Mouse (Mus musculus) hindbrain, embryonic 11.5 days (tissue): ENCODE data around the gene Il21r. TPM values are rescaled to one million over a fixed set of nuclear protein-coding genes. Genes with fewer than 3 reads are reported as not detected.

Source experiments
- ATAC-seq: fragments of 200-750 bp; cut with Nextera tagmentation; 2 replicates; pipeline ENCODE4 v1.8.0; 2017; ENCODE audit warnings: mild to moderate bottlenecking, moderate TSS enrichment, moderate library complexity; ENCODE audit not compliant: low FRiP score
- DNase-seq: peaks from one replicate; pipeline ENCODE4 v3.0.0-alpha.2; 2015; ENCODE audit warnings: low spot score
- H3K27ac ChIP-seq: fragments of 300-500 bp; sonication (generic); 2 replicates; pipeline ENCODE4 v1.5.1; 2014; ENCODE audit warnings: mild to moderate bottlenecking, low read depth, low read length
- H3K27me3 ChIP-seq: fragments of 300-500 bp; sonication (generic); 2 replicates; pipeline ENCODE4 v1.6.1; 2014; ENCODE audit warnings: mild to moderate bottlenecking, low read length, moderate library complexity, mixed read lengths; ENCODE audit not compliant: control insufficient read depth, insufficient read depth
- H3K36me3 ChIP-seq: fragments of 300-500 bp; sonication (generic); 2 replicates; pipeline ENCODE4 v1.6.1; 2014; ENCODE audit warnings: mild to moderate bottlenecking, low read length, moderate library complexity, mixed read lengths; ENCODE audit not compliant: control insufficient read depth, insufficient read depth
- H3K4me1 ChIP-seq: fragments of 300-500 bp; sonication (generic); replicated peaks from 2 replicates; pipeline ENCODE4 v1.6.1; 2014; ENCODE audit warnings: low read length, mixed read lengths; ENCODE audit not compliant: control insufficient read depth, insufficient read depth
- H3K4me2 ChIP-seq: fragments of 300-500 bp; sonication (generic); replicated peaks from 2 replicates; pipeline ENCODE4 v1.6.1; 2014; ENCODE audit warnings: mild to moderate bottlenecking, low read depth, low read length
- H3K4me3 ChIP-seq: fragments of 300-500 bp; sonication (generic); 2 replicates; pipeline ENCODE4 v1.5.1; 2014; ENCODE audit warnings: low read depth, low read length
- H3K9ac ChIP-seq: fragments of 300-500 bp; sonication (generic); 2 replicates; pipeline ENCODE4 v1.6.1; 2014; ENCODE audit warnings: low read depth, low read length
- H3K9me3 ChIP-seq: fragments of 300-500 bp; sonication (generic); 2 replicates; pipeline ENCODE4 v1.6.1; 2016; ENCODE audit warnings: low read length; ENCODE audit not compliant: control insufficient read depth
- WGBS: fragments of 180-500 bp; shearing (Covaris S2); extraction: QIAGEN DNeasy Blood & Tissue Kit; methylation state at CpG from one replicate; pipeline ENCODE4 v1.1.7; 2014; 5-methylcytosine and 5-hydroxymethylcytosine counted together
- polyA plus RNA-seq: library from polyadenylated mRNA; unstranded; fragments of >200 nt; fragmentation: Nextera tagmentation; extraction: Ambion mirVana; gene quantifications from 2 replicates; pipeline ENCODE4 v1.2.1, GENCODE M21; 2014

Gene Il21r
- polyA plus RNA-seq, 1 experiment from 2014 or later, result 0.09 TPM

DNA sequence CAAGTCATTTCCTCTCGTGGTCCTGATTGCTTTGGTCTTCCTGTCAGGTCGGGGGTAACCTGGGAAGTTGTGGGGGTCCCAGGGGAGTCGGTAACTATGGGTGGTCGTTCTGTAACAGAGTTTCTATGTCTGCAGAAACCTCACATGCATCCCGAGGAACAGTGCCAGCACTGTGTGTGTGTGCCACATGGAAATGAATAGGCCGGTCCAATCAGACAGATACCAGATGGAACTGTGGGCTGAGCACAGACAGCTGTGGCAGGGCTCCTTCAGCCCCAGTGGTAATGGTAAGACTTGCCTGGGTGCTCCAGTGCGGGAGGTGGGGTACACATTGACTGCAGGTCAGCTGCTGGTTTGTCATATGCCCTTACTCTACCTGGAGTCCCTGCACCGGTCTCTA is 34.3 kb upstream of the Il21r start:
- Histone ChIP-seq H3K9me3 (no peaks in the 10 kb centered on the region), H3K27ac (no peak overlapping the region), H3K4me1 (no peaks in the 10 kb centered on the region), H3K36me3 (no peaks in the 10 kb centered on the region), H3K27me3 (no peaks in the 10 kb centered on the region), H3K4me2 (no peak overlapping the region), H3K4me3 (no peak overlapping the region), H3K9ac (no peak overlapping the region)
- DNase-seq (no peak), ATAC-seq (no peak)
- WGBS, result 92% methylated on average over 8 of the region's 8 CpGs

DNA sequence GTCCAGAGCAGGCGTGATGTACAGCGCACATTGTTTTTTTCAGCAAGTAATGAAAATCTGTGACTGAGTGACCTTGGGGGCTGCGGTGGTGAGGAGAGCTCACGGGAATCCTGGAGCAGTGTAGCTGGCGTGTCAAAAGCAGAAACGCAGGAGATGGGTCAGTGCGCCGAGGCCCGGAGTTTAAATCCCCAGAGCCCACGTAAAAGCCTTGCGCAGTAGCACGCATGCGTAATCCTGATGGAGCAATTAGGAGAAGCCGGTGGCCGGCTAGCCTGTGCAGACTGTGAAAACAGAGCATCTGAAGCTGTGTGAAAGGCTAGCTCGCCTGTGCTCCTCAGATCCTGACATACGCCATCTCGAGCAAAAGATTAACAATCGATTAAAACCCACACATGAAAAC is 31.3 kb upstream of the Il21r start:
- Histone ChIP-seq H3K4me1 (no peaks in the 10 kb centered on the region), H3K27me3 (no peaks in the 10 kb centered on the region), H3K36me3 (no peaks in the 10 kb centered on the region), H3K9me3 (no peaks in the 10 kb centered on the region), H3K4me2 (no peak overlapping the region), H3K9ac (no peak overlapping the region), H3K27ac (no peak overlapping the region), H3K4me3 (no peak overlapping the region)
- WGBS, result 75% methylated on average over 19 of the region's 19 CpGs
- ATAC-seq (peak; percentile 36), DNase-seq (no peak)

DNA sequence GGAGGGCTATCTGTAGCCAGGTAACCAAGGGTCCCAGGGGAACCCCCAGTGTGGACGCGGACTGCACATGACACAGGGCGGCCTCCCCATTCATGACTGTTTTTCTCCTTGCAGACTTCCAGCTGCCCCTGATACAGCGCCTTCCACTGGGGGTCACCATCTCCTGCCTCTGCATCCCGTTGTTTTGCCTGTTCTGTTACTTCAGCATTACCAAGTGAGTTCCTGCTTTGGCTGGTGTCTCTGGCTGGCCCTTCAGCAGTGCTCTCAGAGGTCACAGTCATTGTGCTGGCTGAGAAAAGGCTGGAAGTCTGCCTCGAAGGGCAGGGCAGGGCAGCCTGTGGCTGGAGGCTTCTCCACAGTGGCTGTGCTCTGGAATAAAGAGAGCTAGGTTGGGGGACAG is 30.5 kb upstream of the Il21r start:
- 73% methylated on average over 6 of the region's 6 CpGs for WGBS
- ATAC-seq, result no peak
- Histone ChIP-seq H3K4me2 (no peak overlapping the region), H3K27ac (no peak overlapping the region), H3K27me3 (no peaks in the 10 kb centered on the region), H3K9me3 (no peaks in the 10 kb centered on the region), H3K9ac (no peak overlapping the region), H3K4me3 (no peak overlapping the region), H3K36me3 (no peaks in the 10 kb centered on the region), H3K4me1 (no peaks in the 10 kb centered on the region)
- no peak for DNase-seq

DNA sequence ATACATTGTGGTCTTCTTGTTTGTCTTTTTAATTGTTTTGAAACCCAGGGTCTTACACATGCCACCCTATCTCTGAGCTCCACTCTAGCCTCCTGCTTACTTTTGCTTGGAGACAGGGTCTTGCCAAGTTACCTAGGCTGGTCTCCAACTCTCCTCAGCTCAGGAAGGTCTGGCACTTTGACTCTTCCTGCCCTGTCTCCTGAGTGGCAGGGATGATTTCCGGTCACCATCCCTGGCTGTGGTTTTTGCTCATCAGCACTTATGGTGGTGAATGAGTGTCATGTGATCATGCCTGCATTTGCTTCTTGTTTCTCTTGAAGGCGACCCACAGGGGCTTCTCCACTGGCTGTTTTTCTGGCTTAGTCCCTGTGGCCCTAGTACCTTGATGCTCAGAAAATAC is 29.4 kb upstream of the Il21r start:
- H3K9me3 ChIP-seq, result no peaks in the 10 kb centered on the region
- 78% methylated on average over 2 of the region's 2 CpGs for WGBS
- no peak for ATAC-seq

DNA sequence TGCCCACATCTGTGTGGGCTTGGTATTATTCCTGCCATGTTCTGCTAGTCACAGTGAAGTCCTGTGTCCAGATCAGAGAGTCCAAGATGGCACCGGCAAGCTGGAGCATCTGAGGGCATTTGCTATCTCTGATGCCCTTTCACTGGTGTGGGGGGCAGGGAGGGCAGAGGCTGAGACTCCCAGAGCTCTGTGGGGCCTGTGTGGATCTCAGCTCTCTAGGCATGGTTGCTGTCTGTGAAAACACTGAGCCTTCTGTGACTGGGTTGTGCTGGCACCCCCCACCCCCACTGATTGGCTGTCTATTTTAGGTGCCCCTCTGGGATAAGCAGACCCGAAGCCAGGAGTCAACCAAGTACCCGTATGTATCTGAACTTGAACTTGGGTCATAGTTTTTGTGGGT is 28.4 kb upstream of the Il21r start:
- Histone ChIP-seq H3K27ac (no peak overlapping the region), H3K27me3 (no peaks in the 10 kb centered on the region), H3K9ac (no peak overlapping the region), H3K4me2 (no peak overlapping the region), H3K4me1 (no peaks in the 10 kb centered on the region), H3K9me3 (no peaks in the 10 kb centered on the region), H3K4me3 (no peak overlapping the region), H3K36me3 (no peaks in the 10 kb centered on the region)
- no peak for ATAC-seq
- DNase-seq, result no peak
- WGBS, result 91% methylated on average over 3 of the region's 3 CpGs

More for the DNA sequence above, 29.4 kb upstream of the Il21r start:
- Histone ChIP-seq H3K27me3 (no peaks in the 10 kb centered on the region), H3K4me3 (no peak overlapping the region), H3K4me2 (no peak overlapping the region), H3K27ac (no peak overlapping the region), H3K36me3 (no peaks in the 10 kb centered on the region), H3K9ac (no peak overlapping the region), H3K4me1 (no peaks in the 10 kb centered on the region)
- no peak for DNase-seq

DNA sequence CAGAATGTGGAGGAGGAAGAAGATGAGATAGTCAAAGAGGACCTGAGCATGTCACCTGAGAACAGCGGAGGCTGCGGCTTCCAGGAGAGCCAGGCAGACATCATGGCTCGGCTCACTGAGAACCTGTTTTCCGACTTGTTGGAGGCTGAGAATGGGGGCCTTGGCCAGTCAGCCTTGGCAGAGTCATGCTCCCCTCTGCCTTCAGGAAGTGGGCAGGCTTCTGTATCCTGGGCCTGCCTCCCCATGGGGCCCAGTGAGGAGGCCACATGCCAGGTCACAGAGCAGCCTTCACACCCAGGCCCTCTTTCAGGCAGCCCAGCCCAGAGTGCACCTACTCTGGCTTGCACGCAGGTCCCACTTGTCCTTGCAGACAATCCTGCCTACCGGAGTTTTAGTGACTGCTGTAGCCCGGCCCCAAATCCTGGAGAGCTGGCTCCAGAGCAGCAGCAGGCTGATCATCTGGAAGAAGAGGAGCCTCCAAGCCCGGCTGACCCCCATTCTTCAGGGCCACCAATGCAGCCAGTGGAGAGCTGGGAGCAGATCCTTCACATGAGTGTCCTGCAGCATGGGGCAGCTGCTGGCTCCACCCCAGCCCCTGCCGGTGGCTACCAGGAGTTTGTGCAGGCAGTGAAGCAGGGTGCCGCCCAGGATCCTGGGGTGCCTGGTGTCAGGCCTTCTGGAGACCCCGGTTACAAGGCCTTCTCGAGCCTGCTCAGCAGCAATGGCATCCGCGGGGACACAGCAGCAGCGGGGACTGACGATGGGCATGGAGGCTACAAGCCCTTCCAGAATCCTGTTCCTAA is 27.3 kb upstream of the Il21r start:
- H3K9me3 ChIP-seq, result no peaks in the 10 kb centered on the region
- H3K4me1 ChIP-seq, result no peaks in the 10 kb centered on the region
- no peaks in the 10 kb centered on the region for H3K27me3 ChIP-seq
- WGBS, result 82% methylated on average over 16 of the region's 16 CpGs
- no peak overlapping the region for H3K4me2 ChIP-seq
- no peak for DNase-seq
- no peak overlapping the region for H3K4me3 ChIP-seq
- H3K9ac ChIP-seq, result no peak overlapping the region
- no peaks in the 10 kb centered on the region for H3K36me3 ChIP-seq
- H3K27ac ChIP-seq, result no peak overlapping the region
- ATAC-seq, result no peak

DNA sequence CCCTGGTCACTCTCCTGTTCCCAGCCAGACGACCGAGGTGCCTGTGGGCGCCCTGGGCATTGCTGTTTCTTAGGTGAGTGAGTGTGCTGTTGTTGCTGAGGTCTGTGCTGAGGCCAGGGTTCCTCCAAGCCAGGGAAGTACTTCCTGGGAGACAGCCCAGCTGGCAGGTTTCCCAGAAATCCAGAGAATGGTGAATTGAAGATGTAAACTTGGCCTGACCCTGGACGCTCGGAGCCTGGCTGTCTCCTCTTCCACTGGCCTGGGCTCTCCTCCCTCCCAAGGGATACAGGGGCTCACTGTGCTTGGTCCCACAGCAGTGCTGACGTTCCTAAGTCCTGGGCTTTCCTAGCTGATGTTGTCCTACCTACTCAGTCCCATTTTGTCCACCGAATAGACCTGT is 26.2 kb upstream of the Il21r start:
- Histone ChIP-seq H3K4me2 (no peak overlapping the region), H3K27ac (no peak overlapping the region), H3K4me3 (no peak overlapping the region), H3K27me3 (0 out of 2 replicates have a peak, but pooled peaks cover 2% of the 10 kb centered on the region), H3K36me3 (no peaks in the 10 kb centered on the region), H3K9ac (no peak overlapping the region), H3K4me1 (no peaks in the 10 kb centered on the region), H3K9me3 (no peaks in the 10 kb centered on the region)
- ATAC-seq, result no peak
- 84% methylated on average over 7 of the region's 7 CpGs for WGBS
- no peak for DNase-seq

DNA sequence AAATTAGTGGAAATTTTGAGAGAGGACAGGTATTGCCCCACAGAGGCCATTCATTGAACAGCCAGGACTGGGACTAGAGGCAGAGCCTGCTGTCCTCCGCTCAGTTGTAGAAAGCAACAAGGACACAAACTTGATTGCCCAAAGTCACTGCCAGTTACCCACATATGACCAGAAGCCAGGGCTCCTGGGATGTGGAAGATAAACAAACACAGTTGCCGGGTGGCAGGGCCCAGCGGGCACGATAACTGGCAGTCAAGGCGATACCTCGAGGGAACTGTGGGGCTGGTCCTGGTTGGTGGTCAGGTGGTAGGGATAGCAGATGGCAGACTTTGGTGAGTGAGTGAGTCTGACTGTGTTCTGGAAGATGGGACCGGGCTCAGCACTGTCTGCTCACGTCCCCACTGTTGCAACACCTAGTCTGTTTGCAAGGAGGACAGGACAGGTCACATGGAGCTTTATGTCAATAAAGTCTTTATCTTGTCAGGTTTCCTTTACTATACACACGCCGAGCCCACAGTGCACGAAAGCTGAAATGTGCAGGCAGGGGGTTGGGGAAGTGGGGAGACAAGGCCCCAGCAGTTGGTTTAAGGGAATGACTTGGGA is 25.6 kb upstream of the Il21r start:
- no peak overlapping the region for H3K4me2 ChIP-seq
- H3K27ac ChIP-seq, result no peak overlapping the region
- 0 out of 2 replicates have a peak, but pooled peaks cover 2% of the 10 kb centered on the region for H3K27me3 ChIP-seq
- no peaks in the 10 kb centered on the region for H3K4me1 ChIP-seq
- H3K9ac ChIP-seq, result no peak overlapping the region
- DNase-seq, result no peak
- no peak for ATAC-seq
- no peaks in the 10 kb centered on the region for H3K36me3 ChIP-seq
- 86% methylated on average over 11 of the region's 11 CpGs for WGBS
- H3K9me3 ChIP-seq, result no peaks in the 10 kb centered on the region
- no peak overlapping the region for H3K4me3 ChIP-seq

DNA sequence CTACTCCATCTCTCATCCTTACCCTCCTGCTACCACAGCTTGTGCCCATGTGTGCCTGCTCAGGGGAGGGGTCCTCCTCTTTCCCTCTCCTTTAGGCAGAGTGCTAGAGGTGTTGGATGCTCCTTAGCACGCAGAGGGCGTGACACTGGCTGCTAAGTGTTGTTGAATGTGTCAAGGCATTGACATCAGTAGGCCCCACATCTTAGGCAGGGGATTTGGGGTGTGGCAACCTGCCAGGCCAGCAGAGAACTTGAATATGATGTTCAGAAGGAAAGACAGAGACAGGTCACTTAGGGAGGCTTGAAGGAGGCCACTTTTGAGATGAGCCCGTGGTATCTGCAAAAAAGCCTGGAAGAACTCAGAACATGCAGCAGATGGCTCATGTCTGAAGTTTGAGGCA is 25.1 kb upstream of the Il21r start:
- H3K4me1 ChIP-seq, result no peaks in the 10 kb centered on the region
- H3K4me3 ChIP-seq, result no peak overlapping the region
- DNase-seq (no peak), ATAC-seq (no peak)
- H3K9ac ChIP-seq, result no peak overlapping the region
- 76% methylated on average over 3 of the region's 3 CpGs for WGBS
- 0 out of 2 replicates have a peak, but pooled peaks cover 2% of the 10 kb centered on the region for H3K27me3 ChIP-seq
- H3K36me3 ChIP-seq, result no peaks in the 10 kb centered on the region
- no peak overlapping the region for H3K27ac ChIP-seq
- no peak overlapping the region for H3K4me2 ChIP-seq
- H3K9me3 ChIP-seq, result no peaks in the 10 kb centered on the region
